Mouse (Mus musculus) gonadal fat pad, adult 2 months (tissue): ENCODE measurements at regions not wholly inside any gene's neighbourhood (a gene's known extent, or its start where the extent isn't known, plus 50 kb on each side); places are given as distances from the start of the nearest gene placed in this dataset.

Source experiments
- DNase-seq: peaks from one replicate; pipeline ENCODE4 v3.0.0-alpha.2; 2012; ENCODE audit warnings: low read depth

DNA sequence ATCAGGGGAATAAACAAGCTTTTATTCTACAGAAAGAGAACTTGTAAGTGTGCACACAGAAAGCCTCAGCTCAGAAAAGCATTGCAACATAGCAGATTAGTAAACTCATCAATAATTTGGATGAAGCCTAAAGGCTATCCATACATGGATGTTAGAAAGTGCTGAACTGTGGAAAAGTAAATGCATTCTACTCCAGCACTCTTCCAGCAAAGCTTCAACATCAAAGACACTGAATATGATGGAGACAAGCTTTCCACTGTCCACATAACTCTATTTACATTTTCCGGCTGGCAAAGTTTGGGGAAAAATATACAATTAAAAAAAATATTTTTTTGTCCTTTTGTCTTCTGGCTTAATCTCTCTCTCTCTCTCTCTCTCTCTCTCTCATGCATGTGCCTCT lies 69.7 kb downstream of the Slitrk6 start:
- no peak for DNase-seq

DNA sequence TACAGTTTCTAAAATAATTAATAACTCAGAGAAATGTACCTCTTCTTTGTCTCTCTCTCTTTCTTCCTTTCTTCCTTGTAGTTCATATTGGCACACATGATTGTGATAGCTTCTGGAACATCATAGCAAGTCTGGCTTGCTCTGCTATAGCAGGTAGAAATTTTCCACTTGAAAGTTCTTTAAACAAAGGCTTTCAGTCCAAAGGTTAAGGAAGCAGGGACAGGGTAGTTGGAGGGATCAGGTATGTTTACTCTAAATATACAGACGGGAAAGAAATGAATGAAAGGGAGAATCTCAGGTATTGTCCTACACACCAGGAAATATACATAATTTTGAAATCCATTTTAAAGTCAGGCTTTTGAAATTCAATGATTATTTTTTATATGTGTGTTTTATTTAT lies 75.2 kb downstream of the Slitrk6 start:
- DNase-seq = no peak

DNA sequence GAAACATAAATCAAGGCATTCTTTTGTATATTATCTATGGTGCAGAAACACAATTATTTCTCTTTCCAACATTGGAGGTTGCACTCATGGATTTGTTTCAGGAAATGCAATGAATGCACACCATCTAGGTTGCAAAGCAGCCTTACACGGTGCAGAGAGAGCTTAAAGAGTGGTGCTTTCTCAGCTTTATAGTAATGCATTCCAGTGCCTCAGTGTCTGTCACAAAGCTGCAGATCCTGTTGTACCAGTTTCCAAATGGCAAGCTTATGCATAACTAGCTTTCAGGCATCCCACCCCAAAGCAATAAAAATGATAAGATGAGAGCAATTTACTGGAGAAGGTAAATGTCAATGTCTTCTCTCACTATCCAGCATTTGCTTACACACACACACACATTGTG lies 89.2 kb downstream of the Slitrk6 start:
- DNase-seq = peak; percentile 16

DNA sequence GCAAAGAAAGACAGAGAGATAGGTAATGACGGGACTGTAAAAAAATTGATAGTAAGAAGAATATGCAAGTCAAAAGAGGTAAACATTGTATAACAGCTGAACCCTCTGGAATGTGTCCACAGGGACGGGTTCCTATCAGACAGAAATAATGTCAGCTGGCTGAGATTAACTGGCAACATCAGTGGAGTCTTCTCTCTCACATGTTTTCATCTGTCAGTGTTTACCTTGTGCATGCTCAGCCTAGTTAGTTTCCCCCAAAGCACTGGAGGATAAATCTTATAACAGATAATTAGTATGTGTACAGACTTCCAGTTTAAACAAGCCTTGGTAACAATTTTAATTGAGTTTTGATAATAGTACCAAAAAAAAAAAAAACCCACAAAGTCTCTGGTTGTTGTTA lies 91.7 kb downstream of the Slitrk6 start:
- no peak for DNase-seq

DNA sequence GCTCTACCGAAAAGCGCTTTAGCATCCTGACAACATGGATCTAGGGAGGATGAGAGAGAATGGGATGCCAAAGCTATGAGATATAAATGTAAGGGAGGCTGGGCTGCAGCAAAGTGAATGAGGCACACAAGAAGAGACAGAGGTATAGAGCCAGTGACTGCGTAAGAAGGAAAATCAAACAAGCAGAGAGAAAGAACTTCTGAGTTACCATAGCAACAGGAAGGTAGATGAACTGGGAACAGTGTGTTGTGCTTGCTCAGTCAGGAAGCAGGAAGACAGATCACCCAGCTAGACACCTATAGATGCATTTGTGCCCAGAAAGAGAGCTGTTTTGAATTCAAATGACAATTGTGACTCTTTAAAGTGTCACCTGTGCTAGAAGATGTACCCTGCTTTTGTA lies 120.8 kb downstream of the Slitrk6 start:
- DNase-seq = no peak

DNA sequence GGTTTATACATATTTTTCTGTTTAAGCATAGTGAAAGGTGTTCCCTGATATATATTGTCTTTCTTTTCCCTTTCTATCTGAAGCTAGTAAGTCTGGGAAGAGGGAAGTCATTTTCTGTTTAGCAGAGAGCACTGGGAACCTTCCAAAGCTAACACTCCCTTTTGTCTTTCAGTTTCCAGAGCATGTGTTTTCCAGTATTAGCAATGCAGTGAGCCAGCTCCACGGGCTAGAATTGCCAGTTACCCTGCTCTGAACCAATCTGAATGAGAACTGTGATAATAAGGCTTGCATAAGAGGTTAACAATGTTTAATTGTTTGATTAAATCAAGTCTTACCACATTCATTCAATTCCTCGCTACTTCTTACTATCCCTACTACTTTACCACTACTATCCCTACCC lies 131.2 kb downstream of the Slitrk6 start:
- DNase-seq = peak; percentile 61

DNA sequence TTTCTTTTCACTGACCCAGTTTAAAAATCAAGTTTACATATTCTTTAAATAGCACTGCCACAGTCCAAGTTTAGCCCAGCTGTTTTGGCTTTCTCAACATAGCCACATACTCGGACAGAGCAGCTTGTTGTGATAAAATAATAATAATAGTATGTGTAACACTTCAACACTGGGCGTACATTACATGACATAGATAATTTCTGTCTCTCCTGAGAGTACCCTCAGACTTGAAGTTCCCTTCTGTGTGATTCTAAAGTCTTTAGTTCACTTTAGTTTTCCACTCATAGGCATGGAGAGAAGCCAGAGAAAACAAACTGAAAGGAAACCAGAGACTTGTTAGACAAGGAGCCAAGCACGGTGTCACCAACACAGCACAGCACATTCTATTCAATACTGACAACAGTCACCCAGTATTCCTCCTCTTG lies 136.4 kb downstream of the Slitrk6 start:
- no peak for DNase-seq

DNA sequence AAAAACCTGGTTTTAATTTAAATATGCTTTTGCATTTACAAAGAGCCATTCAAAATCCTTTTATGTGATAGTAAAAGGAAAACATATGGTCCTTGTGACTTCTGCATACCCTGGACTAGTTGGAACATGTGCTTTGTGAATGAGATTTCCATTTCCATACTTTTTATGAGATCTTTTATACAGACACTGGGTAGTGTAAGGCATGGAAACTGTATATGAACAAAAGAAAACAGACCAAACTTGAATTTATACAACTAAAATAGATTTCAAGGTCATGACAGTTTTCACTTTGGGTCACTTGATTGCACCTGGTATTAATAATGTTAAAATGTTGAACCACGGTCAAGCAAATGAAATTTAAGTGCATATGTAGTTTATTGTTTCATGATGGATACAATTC lies 138.5 kb downstream of the Slitrk6 start:
- DNase-seq = no peak

DNA sequence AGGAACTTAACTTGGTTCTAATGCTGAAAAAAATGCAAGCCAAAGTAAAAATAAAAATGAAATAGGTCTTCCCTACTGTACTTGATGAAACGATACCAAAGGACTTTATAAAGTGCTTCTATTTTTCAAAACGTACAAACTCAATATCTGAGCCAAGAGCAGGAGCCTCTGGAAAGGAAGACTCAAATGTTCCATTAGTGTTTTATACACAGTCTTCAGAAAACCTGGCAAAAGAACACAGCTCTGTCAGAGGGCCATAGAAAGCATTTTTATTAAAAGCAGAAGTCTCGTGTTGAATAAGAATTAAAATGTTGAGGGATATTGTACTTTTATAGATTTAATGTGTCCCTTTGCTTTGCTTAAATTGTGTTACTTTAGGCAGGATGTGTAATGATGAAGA lies 174.6 kb downstream of the Slitrk6 start:
- no peak for DNase-seq

DNA sequence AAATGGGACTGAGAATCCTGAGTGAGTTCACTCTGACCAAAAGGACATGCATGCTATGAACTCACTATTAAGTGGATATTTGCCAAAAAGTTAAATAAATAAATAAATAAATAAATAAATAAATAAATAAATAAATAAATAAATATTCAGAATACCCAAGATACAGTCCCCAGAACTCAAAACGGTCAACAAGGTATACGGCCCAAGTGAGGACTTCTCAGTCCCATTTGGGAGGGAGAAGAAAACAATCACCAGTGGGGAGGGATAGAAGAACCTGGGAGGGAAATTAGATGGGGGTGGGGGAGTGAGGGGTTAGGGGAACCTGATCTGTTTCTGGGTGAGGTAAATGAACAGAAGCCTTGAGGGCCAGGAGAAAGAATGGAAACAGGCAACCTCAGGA lies 184.2 kb downstream of the Slitrk6 start:
- no peak for DNase-seq

DNA sequence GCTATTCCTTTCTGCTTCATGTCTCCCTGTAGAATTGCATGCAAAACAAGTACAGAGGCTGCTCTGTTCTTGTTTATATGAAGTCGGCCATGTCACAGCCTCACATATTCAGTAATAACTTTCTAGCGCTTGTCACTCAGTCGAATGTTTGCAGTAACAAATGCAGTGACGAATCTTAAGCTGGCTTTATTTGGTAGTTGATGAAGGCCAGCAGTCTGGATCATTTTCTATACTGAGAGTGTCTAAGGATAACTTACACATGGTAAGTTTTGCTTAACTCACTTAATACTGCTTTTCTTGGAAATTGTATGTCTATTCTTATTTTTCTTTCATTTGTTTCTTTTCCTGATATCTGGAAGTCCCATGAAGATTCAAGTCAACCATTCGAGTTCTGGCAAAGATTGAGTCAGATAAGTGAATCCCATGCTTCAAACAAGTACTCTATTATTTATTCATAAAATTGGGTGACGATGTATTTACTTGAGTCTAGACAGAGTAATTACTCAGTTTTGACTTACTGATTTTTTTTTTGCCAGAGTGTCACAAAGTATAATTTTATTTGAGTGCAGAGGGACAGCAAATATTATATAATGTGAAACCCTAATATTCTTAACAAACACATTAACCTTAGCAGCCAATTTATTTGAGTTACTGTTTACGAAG lies 189.0 kb downstream of the Slitrk6 start:
- no peak for DNase-seq

DNA sequence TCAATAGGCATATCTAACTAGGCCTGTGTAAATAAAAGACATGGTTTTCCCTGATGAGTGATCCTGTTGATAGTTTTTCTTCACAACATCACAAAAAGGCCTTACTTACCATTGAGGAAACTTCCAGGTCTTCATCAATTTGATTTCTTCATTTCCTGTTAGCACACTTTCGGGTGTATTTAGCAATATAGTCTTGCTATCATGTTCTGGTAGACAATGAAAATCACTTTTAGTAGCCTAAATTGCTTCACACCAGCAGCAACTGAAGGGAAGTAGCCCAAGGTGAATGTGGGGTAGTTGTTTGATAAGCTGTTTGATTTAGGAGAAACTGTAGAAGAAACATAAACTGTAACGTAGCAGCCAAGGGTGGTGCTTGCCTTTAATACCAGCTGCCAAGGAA lies 190.3 kb downstream of the Slitrk6 start:
- DNase-seq = no peak

DNA sequence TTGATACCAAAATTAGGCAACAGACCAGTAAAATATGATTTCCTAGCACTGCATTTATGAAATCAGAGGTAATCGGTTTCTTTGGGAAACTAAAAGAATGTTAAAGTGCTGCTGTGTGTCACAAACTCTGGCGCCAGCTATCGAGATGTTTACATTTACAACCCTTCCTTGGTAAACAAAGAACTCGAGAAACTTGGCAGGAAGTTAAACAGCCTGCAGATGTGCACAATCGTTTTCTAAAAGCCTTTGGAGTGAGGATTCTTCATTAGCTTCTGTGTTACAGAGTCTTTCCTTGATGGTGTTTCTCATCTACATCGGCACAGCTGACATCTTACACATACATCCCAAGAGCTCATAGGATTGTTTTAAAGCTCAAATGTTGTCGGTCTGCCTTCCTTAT lies 209.7 kb downstream of the Slitrk6 start:
- no peak for DNase-seq

DNA sequence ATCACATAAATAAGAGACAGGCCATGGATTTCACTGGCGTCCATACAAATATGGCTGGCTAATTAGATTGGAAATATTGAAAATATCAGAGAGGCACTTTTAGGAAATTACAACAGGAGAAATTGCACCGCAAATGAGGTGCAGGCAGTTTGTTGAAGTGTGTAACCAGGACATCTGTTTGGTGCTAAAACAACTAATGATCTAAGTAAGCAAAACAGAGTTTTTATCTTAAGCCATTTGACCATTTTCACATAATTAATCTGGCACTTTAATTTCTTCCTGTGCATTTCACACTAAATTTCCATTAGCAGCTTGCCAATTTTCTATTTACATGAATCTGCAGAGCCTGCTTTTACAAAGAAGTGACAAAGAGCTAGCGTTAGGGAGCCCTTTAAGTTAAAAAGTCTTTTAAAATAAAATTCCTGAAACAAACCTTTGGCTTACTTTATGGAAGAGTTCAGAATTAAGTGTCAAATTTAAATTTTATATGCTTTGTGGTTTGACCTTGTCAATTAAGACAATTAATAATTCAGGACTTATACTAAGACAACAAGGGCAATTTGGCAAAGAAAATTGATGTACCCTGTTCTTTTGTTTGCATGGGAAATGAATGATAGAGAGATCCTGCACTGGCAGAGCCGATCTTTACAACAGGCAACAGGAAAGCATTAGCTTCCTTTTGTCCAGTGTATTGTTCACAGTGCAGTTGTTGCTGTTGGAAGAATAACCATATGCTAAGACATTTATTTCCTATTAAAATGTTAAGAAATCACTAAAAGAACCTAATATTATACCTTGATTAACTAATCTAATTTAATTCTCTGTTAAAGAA lies 211.4 kb downstream of the Slitrk6 start:
- DNase-seq = no peak

DNA sequence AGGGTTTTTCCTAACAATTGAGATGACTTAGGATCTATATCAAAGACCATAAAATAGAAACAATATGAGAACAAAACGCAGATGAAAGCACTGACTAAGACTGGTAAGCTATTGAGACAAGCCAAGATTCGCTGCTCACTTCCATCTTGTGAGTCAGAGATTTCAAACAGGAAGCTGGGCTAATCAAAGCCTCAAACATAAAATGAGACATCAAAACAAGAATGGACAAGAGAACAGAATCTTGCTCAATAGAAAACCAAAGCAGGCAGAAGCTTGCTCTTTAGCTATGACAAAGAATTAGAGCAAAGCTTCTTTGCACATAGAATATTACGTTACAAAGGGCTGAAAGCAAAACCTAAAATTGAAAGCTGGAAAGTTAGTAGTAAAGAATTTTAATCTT lies 227.6 kb downstream of the Slitrk6 start:
- peak; percentile 59 for DNase-seq

DNA sequence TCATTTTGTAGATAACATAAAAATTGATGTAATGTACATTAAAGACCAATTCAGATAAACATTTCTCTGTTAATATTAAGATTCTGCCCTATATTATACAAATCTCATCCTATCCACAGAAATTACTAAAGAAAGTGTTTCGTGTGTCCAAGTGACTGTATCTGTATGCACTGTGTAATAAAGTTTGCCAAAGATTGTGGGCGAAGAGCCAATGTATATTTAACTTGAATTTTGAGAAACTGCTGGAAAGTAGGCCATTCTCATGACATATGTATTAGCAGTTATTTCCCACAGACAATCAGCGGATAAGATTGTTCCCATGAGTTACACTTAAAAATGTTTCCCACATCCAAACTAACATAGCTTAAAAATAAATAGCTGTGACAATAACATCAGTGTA lies 269.9 kb downstream of the Slitrk6 start:
- no peak for DNase-seq

DNA sequence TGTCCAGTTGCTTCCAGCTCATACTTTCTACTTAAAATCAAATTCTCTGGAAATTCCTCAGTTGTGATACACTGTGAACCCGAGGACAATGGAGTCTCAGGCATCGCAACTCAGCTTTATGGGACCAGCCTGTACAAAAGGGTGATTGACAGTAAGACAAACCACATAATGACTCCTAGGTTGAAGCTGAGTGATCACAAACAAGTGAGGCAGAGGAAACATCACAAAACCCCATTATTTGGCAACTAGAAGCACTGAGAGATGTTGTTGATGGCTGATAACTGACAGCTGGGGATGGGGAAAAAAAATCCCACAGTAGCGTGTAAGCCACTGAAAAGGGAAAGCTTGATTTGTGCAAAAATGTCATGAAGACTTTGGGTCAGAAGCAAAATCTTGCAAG lies 282.2 kb downstream of the Slitrk6 start:
- DNase-seq = no peak

DNA sequence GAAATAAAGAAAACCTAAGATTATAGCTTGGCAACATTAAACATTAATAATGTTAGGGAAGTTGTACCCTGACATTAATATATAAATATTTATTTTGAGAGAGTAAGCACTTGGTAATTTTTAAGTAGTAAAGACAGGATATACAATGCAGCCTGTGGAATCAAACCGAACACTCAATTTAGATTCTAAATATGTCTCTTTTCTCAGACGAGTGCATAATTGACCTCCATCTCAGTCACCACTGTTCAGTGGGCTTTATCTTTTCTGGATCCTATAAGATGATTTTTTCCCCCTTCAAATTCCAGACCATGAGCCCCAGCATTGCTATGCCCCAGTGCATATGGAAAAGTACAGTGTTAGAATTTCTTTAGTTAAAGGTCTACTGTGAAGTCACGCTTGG lies 282.8 kb downstream of the Slitrk6 start:
- no peak for DNase-seq

DNA sequence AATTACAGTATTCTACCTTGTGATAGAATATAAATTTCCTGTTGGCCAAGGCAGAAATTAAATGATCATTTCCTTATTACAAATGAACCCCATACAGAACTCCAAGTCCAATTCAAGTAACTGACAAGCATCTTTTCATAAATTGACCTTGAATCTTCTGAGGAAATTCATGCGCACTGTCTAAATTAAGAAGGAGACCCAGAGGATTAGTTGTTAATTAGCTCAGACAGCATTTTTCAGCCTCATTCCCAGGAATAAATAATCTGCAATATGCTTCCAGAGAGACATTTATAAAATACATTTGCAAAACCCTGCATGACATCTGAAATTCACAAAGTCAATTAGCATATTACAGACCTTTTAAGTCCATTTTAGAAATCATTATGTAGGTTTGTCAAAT lies 284.2 kb downstream of the Slitrk6 start:
- no peak for DNase-seq

DNA sequence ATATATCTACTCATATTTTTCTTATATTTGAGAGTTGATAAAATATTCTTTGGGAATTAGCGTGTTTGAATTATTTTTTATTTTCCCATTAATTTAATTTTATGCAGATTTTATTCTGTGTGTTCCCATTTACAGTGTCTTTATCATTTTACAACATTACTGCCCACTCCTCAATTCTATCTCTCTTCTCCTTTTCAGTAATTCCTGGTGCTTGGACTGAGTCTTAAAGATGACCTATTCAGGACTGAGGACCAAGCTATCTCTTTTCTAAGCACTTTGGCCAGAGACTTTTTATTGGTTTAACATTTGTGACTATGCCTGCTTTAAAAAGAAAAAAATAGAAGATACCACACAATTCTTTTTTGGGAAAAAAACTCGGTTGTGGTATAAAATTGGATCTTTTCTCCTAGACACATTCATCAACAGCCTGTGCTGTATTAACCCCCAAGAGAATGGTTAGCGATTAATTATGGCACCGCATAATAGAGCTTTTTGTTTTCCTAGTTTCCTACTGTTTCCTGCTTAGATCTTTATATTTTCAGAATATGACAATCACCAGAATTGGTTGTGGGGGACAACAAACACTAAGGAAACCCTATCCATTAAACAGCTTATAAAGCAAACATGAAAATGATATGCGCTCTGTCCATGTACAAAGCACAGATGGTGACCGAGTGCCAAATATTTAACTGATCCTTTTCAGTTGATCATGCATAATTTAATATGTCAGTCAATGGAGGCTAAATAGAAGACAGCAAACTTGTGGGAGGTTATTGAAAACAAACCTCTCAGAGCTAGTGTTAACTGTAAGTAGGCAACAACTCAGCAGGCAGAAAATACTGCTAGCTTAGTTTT lies 286.3 kb downstream of the Slitrk6 start:
- no peak for DNase-seq
